Mouse (Mus musculus) gonadal fat pad, adult 2 months (tissue): ENCODE data around the gene Tor4a. TPM values are rescaled to one million over a fixed set of nuclear protein-coding genes. Genes with fewer than 3 reads are reported as not detected.

ENCODE experiments used
- DNase-seq: peaks from one replicate; pipeline ENCODE4 v3.0.0-alpha.2; 2012; ENCODE audit warnings: low read depth
- polyA plus RNA-seq: library from polyadenylated mRNA; depleted of rRNA; stranded (reverse); fragments of >200 nt; gene quantifications from 2 replicates; pipeline ENCODE4 v1.2.3, GENCODE M21; 2012

Gene Tor4a
- polyA plus RNA-seq, 1 experiment = 41.2 TPM

DNA sequence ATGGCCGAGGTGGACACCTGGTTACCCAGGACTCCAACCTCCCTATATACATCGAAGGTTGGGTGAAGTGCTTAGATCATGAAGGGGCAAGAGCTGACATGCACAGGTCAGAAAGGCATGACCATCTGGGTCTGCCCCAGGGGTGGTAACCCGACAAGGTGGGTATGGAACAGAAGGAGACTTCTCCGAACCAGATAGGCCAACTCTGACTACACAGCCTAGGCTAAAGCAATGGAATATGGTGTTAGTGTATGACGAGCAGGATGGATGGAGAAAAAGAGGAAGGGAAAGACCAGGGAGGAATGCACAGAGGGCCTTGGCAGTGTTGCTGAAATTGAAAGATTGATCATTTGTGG is 10.1 kb downstream of the Tor4a start:
- DNase-seq = no peak

DNA sequence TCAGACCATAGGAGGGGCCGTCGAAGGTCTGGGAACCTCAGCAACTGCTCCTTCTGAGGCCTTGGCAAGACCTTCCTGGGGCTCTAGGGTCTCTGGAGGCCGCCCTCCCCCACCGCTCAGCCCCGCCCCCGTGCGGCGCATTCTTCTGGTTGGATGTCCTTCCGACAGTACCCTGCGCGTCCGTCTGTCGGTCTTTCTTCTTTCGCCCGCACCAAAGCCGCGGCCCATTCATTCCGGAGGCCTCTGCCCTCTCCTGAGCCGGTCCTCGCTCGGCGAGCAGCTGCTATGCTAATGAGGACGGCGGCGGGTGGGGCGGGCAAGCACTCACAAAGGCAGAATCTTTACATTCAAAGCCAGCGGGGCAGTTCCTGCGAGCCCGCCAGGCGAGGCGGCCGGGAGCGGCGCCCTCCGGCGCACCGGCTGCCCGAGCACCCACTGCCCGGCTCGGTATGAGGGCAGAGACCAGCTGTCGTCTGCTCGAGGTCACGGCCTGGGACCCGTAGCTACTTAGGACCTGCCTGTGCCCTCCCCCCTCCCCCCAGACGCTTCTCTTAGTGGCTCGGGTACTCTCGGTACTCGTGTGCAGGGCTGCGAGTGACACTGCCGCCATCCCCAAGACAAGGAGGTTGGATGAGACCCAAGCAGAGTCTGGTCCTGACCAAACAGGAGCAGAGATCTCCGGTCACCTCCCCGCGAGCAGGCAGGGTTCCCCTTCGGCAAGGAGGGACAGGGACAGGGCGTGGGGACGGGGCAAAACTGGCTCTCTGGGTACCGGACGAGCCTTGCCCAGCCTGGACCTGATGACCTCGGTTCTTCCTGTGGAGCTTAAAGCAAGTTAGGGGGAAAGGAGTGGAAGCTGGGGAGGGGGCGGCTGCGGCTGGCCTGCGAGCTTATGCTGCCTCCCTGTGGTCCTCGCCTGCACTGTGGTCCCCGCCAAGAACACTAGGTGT is 10.8 kb downstream of the Tor4a start:
- DNase-seq = no peak

DNA sequence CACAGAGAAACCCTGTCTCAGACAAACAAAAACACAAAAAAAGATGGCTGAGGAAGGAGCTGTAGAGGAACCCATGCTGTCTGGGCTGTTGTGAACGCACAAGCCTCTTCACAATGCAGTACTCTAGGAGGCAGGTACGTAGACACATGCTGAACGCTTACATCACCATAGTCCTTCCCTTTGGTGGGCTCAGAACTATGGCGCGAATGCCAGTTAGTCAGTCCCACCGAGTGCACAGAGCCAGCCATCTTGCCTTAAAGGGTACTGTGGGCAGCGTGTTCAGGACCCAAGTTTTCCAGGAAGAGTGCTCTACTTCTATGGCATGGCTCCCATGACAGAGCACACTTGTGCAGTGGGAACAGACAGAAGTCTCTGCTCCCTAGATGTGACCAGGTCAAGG is 12.2 kb downstream of the Tor4a start:
- no peak for DNase-seq

DNA sequence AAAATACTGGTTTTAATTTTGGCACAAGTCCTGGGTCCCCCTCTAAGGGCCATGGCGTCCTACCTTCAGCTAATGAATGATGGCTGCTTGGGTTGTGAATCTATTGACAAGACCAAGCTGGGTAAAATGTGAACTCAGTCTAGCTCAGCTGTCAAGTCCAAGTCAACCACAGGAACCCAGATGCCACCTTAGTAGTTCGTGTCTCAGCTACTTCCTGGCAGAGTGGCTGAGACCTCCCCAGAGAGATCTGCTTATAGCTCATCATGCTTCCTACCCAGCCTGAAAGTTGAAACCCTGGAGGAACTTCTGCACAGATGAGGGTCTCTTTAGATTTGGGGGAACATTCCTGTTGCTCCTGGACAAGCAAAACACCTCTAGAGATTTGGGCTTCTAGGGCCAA is 13.3 kb downstream of the Tor4a start:
- DNase-seq = no peak

DNA sequence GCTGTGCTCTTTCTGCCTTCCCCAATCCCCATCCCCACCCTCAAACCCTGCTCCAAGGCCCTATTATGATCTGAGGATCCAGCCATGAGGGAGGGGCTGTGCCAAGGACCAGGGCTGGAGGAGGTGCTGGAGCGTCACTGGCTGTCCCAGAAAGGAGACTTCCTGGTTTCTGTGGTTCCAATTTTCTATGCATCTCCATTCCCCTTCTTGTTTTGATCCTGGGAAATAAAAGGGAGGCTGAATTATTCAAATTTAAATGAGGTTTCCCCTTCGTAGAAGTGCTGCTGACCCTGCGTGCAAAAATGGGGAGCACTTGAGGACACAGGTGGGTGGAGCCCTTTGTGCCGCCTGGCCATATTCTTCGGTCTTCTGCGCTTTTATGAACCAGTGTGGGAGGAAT is 14.0 kb downstream of the Tor4a start:
- no peak for DNase-seq

DNA sequence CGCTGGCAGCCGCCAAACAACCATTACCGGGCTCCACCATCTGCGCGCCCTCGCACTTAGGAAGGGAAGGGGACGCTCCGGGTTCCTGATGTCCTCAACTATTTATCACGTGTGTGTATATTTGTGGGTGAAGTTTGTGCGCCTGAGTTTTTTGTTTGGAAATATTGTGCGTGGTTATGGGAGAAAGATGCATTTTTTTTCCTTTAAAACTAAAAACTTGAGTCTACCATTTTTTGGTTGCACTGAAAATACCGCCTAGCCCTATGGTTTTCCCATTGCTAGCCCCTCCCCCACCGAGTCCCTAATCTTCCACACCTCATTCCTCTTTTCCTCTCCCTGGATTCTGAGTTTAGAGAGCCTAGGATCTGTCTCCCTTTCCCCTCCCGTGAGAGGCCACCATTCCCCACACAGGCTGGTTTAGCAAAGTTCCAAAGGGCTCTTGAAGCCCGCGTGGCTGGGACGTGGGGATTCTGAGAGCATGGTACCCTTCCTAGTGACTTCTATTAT is 14.7 kb downstream of the Tor4a start:
- no peak for DNase-seq

DNA sequence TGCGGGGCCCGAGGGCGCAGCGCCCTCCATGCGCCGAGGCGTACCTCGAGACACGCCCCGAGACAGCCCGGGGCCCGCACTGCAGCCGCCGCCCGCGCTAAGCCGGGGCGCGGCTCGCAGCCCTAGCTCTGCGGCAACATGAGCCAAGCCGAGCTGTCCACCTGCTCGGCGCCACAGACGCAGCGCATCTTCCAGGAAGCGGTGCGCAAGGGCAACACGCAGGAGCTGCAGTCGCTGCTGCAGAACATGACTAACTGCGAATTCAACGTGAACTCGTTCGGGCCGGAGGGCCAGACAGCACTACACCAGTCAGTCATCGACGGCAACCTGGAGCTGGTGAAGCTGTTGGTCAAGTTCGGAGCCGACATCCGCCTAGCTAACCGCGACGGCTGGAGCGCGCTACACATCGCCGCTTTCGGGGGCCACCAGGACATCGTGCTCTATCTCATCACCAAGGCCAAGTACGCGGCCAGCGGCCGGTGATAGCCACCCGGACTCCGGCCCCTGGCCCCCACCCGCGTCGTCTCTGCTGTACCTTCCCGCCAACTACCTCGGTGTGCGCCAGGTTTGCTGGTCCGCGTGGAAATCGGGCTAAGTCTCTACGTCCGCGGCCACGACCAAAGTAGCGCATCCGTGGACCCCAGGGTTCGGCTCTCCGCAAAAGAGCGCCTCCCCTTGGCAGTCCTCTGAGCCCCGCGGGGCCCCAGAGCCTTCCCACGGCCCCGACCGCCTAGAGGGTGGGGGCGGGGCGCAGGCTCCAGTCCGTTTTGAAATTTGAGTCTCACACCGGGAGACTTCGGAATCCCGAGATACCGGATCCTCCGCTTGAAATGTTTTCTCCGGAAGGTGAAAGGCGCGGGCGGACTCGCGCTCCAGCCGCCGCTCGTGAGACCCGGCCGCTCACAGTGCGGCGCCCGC is 15.5 kb downstream of the Tor4a start:
- no peak for DNase-seq

DNA sequence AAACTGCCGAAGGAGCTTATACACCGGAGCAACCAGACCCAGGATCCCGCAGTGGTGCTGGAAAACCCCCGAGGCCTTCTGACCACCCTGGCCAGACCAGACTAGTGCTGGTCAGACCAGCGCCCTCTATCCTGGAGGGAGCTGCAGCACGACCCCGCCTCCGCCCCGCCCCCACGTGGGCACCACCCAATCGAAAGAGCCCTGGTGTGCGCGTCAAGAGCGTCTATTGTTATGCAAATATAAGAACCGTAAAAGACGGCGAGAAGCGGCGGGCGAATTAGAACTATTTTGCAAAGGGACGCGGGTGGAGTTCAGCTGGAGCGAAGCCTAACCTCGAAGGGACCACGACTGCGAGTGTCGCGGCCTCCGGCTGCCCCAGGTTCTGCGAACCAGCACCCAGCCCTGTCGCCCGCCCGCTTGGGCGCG is 16.2 kb downstream of the Tor4a start, which contains the start of gene Nrarp:
TSS of gene Nrarp (plus strand) at position 281 of the 426 bp plus-strand sequence.
- DNase-seq = no peak

DNA sequence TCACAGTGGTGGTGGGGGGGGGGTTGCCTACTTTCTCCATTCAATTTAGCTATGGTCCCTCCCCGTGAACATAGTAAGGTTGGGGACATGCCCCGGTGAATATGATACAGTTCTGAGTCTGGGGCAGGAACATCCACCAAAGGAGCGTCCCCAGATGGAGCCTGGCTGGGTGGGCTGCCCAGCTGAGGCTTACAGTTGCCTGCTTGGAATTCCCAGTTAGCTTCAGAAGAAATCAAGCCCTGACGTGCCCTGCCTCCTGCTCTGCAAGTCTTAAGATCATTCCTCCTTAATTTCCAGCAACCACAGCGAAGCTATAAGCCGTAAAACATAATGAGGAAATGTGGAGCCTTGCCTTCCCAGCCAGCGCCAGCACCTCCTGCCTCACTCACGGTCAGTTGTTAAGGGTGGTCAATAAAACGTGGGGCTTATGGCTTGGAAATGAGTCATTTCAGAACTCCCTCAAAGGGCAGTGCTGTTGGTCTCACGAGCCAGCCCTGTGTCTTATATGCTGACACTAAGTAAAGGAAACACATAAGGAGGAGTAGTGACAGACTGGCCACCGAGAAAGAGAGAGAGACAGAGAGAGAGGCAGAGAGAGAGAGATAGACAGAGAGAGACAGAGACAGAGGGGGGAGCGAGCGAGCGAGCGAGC is 17.0 kb downstream of the Tor4a start:
- DNase-seq = no peak

DNA sequence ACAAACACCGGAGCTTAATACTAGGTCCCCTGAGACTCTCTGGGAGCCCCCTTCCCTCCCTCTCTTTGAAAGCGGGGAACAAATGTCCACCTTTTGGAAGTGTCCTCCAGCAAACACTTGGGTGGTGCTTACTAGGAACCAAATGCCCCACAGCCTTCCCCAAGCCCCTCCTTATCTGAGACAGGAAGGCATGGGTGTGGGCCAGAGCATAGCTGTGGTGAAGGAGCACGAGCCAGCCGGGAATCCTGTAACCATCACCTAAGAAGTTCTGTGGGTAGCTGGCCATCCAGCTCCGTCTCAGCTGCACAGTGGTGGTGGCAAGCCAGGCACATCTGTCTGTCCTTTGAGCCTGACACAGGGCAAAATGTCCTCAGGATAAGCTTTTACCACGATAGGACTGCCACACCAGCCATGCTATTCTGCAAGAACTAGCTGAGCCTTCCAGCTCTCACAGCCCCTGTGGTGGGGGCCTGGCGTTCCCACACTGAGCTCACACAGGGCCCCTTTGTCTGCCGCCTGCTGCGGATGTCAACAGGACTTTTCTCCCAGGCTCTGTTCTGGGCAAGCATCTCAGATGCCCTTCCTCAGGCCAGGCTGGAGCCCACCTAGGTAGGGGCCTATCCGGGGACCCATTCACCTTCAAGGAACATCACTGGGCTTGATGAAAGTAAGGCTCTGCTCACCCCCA is 18.3 kb downstream of the Tor4a start:
- no peak for DNase-seq

DNA sequence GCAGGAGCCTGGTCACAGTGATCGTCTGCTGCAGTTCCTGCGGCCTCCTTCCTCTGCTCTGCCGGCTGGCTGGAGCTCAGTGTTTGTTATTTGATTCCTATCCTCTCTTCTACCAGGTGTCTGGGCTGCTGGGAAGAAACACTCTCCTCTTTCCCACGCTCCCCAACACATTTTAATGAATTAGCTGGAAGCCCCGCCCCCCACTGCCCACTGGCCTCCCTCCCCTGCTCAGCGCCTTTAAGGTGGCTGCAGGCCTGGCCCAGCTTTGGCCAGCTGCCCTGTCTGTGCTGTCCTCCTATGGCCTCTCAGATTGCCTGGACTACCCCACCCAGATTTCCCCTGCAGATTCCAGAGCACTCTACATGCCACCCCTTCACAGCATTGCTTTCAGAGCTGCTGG is 19.0 kb downstream of the Tor4a start:
- DNase-seq = no peak

DNA sequence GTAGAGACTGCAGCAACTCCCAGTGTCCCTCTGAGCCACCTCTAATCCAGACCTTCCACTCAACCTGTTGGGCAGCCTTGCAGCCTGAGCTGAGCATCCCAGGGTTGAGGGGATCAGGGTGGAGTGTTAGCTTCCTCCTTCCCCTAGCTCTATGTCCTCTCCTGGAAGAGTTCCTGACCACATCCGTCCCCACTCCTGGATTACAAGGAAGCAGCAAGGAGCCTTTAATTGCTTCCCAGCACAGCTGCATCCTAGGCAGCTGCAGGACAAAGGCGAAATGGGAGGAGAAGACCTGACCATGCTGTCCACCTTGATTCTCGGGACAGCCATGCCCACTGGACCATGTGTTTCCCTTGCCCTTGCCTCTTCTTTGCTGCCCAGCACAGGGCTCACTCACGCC is 19.6 kb downstream of the Tor4a start:
- no peak for DNase-seq

DNA sequence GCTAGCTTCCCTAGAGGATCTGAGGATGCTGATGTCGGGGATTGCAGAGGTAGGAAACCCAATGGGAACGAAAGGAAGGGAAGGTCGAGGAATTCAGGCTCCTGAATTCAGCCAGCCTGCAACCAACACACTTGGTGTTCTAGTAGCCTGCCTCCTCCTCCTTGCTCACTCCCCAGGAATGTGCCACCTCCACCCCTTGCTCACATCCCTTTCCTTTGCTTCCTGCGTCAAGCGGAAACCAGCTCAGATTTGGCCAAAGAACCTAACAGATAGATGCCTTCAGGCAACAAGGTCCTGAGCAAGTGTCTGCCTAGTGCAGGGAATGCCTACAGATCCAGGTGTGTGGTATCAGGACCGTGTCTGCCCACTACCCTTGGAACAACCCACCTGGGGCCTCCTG is 20.1 kb downstream of the Tor4a start:
- DNase-seq = no peak

DNA sequence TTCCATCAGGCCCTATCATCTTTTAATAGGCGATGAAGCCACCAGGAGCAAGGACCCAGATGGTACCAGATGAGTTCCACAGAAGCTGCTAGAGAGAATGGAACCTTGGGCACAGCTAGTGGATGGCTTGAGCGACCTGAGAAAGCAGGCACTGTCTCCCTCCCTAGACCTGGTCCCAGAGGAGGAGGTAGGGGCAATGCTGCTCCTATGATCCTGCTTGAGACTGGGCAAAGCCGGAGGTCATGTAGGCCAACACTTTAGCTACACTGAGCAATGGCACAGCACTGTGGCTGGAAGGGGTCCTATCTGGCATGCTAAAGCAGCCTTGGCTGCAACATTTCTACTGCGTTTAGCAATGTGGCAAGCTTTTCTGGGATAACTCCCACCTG is 21.0 kb downstream of the Tor4a start:
- DNase-seq = no peak

DNA sequence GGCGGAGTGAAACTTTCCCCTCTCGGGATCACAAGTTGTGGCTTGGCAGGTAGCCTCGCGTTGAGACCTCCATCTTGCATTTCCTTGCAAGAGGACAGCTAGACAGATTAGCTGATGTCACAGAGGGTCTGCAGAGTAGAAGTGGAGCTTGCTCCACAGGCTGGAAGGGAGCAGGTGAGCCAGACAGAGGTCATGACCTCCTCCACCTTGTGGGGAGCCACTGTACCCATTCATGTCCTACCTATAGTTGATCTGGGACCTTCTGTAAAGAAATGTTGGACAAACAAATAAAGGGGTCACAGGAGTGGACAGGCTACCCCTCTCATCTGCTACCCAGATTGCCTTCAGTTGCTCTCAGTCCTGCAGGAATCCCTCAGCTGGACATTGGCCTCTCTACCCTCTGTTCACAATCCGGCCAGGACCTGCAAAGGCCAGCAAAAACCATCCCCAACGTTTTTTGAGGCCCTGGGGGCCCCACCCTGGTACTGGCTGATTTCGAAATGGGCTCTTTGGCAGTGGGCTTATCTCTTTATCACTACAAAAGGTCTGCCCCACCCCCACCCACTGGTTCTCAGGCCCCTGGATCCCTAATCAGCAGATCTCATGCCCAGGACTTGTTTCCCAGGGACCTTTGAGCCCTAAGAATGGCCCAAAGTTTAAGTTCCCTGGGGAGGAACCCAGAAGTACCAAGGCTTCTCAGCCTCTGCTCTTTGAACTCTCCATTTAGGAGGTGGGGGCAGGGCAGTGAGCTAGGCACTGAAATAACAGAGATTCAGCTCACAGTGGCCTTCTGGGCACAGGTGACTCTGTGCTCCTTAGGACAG is 21.6 kb downstream of the Tor4a start:
- no peak for DNase-seq

DNA sequence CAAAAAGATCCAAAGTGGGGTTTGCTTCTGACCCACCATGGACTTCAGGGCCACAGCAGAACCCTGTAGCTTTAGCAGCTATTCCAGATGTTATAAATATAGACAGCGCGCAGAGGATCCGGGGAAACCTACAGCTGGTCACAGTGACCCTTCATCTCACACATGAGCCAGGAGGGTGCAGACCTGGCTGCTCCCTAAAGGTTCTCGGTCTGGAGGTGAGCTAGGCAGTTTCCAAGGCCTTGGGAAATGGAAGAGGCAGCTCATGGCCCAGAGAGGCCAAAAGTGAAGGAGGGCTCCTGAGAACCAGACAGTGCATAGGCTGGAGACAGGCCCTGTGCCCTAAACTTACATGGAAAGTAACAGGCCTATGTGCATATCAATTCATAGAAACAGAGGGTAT is 22.9 kb downstream of the Tor4a start:
- DNase-seq = no peak

DNA sequence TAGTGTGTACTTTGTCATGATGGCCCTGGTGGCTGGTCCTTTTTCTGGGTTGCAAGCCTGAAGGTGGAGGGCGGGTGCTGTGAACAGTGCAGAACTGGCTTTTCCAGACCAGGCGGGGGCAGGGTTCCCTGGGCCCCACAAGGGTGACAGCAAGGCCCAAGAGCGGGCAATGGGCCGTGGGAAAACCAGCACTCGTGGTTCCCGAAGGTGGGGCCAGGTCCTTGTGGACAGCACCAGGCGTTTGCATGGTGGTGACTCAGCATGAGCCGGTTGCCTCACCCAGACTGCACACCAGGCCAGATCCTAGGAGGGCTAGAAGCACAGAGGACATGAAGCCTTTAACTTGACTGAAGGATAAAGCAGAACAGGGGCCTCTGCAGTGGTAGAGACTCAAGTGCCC is 24.1 kb downstream of the Tor4a start:
- DNase-seq = no peak

DNA sequence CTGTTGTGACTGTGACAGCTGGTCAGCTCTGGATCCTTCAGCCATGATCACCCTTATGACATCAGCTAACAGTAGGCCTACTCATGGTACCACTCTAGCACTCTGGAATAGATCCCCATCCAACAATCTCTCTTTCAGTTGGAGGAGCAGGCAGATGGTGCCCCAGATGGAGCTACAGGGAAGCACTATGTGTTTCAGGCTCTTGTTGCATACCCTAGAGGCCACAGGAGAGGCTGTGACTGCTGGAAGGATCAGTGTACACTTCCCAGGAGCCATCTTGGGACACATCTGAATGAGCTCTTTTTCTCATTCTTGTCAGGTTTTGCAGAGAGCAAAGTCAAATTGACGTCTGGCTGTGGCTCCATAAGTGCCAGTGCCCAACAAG is 24.9 kb downstream of the Tor4a start:
- no peak for DNase-seq

DNA sequence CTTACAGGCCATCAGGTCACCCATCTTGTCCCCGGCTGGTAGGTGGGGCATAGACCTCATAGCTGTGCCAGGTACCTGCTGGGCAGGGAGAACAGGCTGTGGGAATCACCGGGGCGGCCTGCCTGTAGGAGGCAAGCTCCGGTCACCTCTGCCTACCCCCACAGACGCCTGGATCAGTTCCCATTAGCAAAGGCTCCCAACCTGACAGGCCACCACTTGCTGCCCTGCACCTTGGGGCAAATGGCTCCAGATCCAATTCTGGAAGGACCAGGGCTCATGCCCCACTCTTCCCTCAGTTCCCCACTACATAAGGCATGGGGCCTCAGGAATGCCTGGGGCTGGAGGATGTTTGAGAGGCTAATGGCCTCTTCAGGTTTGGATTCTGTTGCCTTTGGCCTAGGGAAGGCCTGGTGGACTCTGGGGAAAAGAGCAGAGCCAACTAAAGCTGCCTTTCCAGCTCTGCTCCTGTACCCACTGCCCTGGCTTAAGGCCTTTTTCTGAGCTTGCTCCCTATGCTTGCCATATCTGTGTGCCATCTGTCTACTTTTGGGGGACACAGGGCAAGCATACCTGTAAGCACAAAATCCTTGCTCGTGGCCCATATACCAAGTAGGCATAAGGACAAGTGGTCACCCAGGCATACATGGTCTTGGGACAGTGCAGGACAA is 25.5 kb downstream of the Tor4a start:
- no peak for DNase-seq
